Mouse (Mus musculus) heart, embryonic 12.5 days (tissue): ENCODE results near the gene Spata31d1d. TPM values are rescaled to one million over a fixed set of nuclear protein-coding genes. Genes with fewer than 3 reads are reported as not detected.
"Not testable (repeated sequence)": the region's sequence is repeated elsewhere in the genome, so short reads cannot be mapped to it uniquely, and the experiment has no call there.

Experiments used
- ATAC-seq: fragments of 200-750 bp; cut with Nextera tagmentation; 2 replicates; pipeline ENCODE4 v1.8.0; 2017; ENCODE audit warnings: moderate TSS enrichment, moderate library complexity; ENCODE audit not compliant: insufficient number of reproducible peaks, low FRiP score
- H3K27ac ChIP-seq: fragments of 300-500 bp; sonication (generic); 2 replicates; pipeline ENCODE4 v1.5.1; 2016; ENCODE audit warnings: mild to moderate bottlenecking, moderate library complexity; ENCODE audit not compliant: poor library complexity, severe bottlenecking
- H3K27me3 ChIP-seq: fragments of 300-500 bp; sonication (generic); replicated peaks from 2 replicates; pipeline ENCODE4 v1.6.1; 2016; ENCODE audit warnings: mild to moderate bottlenecking, moderate library complexity
- H3K36me3 ChIP-seq: fragments of 300-500 bp; sonication (generic); 2 replicates; pipeline ENCODE4 v1.6.1; 2016; ENCODE audit warnings: mild to moderate bottlenecking, moderate library complexity
- H3K4me1 ChIP-seq: fragments of 300-500 bp; sonication (generic); replicated peaks from 2 replicates; pipeline ENCODE4 v1.6.1; 2016; ENCODE audit warnings: mild to moderate bottlenecking
- H3K4me2 ChIP-seq: fragments of 300-500 bp; sonication (generic); 2 replicates; pipeline ENCODE4 v1.6.1; 2016; ENCODE audit warnings: mild to moderate bottlenecking, moderate library complexity
- H3K4me3 ChIP-seq: fragments of 300-500 bp; sonication (generic); 2 replicates; pipeline ENCODE4 v1.5.1; 2016; ENCODE audit warnings: mild to moderate bottlenecking
- H3K9ac ChIP-seq: fragments of 300-500 bp; sonication (generic); 2 replicates; pipeline ENCODE4 v1.6.1; 2016; ENCODE audit warnings: mild to moderate bottlenecking, moderate library complexity
- H3K9me3 ChIP-seq: fragments of 300-500 bp; sonication (generic); replicated peaks from 2 replicates; pipeline ENCODE4 v1.6.1; 2016; ENCODE audit warnings: mild to moderate bottlenecking, moderate library complexity
- WGBS: fragments of 180-500 bp; shearing (Covaris S2); methylation state at CpG from one replicate; pipeline ENCODE4 v1.1.7; 2016; 5-methylcytosine and 5-hydroxymethylcytosine counted together
- polyA plus RNA-seq: library from polyadenylated mRNA; unstranded; fragments of >200 nt; fragmentation: Nextera tagmentation; extraction: Ambion mirVana; gene quantifications from 2 replicates; pipeline ENCODE4 v1.2.1, GENCODE M21; 2016

The Spata31d1d gene
- not detected in 2 replicates for polyA plus RNA-seq

GRCm38 (mm10) chr13:59731652-59732051, at the start of gene Spata31d1d:
Gene Spata31d1d (minus strand): TSS chr13:59731752.
- Histone ChIP-seq H3K27ac (no peak within 1 kb of the TSS), H3K4me3 (no peak within 1 kb of the TSS), H3K36me3 (no peaks in the 10 kb centered on the region), H3K9ac (no peak within 1 kb of the TSS), H3K4me2 (no peak within 1 kb of the TSS), H3K4me1 (peaks cover 3% of the 10 kb centered on the region; the same call in 1 of the 2 replicates), H3K9me3 (no peaks in the 10 kb centered on the region), H3K27me3 (no peaks in the 10 kb centered on the region)
- no peak for ATAC-seq
- WGBS, result 39% methylated on average over 7 of the region's 7 CpGs

GRCm38 (mm10) chr13:59779744-59780264, 48.3 kb upstream of the Spata31d1d start:
- H3K27me3 ChIP-seq, H3K4me2 ChIP-seq, H3K27ac ChIP-seq, H3K9me3 ChIP-seq, H3K9ac ChIP-seq, H3K4me1 ChIP-seq, H3K4me3 ChIP-seq, ATAC-seq: not testable (repeated sequence)
- WGBS, result 97% methylated on average over 1 of the region's 1 CpGs
- H3K36me3 ChIP-seq, result peaks cover 94% of the 10 kb centered on the region

GRCm38 (mm10) chr13:59779213-59779612, 47.7 kb upstream of the Spata31d1d start:
- WGBS, result 92% methylated on average over 4 of the region's 4 CpGs
- H3K4me2 ChIP-seq, result no peak overlapping the region

GRCm38 (mm10) chr13:59775168-59775567, 43.6 kb upstream of the Spata31d1d start:
- no peak overlapping the region for H3K27ac ChIP-seq
- WGBS, result 65% methylated on average over 3 of the region's 3 CpGs
- no peak for ATAC-seq
- H3K4me3 ChIP-seq, result no peak overlapping the region
- H3K36me3 ChIP-seq, result peaks cover 67% of the 10 kb centered on the region
- no peaks in the 10 kb centered on the region for H3K27me3 ChIP-seq
- H3K4me1 ChIP-seq, result peaks cover 15% of the 10 kb centered on the region
- no peak overlapping the region for H3K4me2 ChIP-seq
- H3K9me3 ChIP-seq, result no peaks in the 10 kb centered on the region
- H3K9ac ChIP-seq, result no peak overlapping the region

More at GRCm38 (mm10) chr13:59779213-59779612, 47.7 kb upstream of the Spata31d1d start:
- Histone ChIP-seq H3K27ac (no peak overlapping the region), H3K9me3 (no peaks in the 10 kb centered on the region), H3K36me3 (peaks cover 89% of the 10 kb centered on the region), H3K4me1 (no peaks in the 10 kb centered on the region; the same call in 1 of the 2 replicates), H3K9ac (no peak overlapping the region), H3K27me3 (no peaks in the 10 kb centered on the region), H3K4me3 (no peak overlapping the region)
- ATAC-seq, result no peak

GRCm38 (mm10) chr13:59771257-59771656, 39.7 kb upstream of the Spata31d1d start:
- Histone ChIP-seq H3K4me3 (peak overlapping the region; percentile 91; the same call in 1 of the 2 replicates), H3K9ac (no peak overlapping the region), H3K9me3 (no peaks in the 10 kb centered on the region), H3K4me1 (peaks cover 38% of the 10 kb centered on the region), H3K4me2 (peak overlapping the region; percentile 67), H3K27ac (peak overlapping the region; percentile 99), H3K36me3 (peaks cover 29% of the 10 kb centered on the region), H3K27me3 (no peaks in the 10 kb centered on the region)
- 20% methylated on average over 9 of the region's 9 CpGs for WGBS
- ATAC-seq, result peak; percentile 41

GRCm38 (mm10) chr13:59770847-59771246, 39.3 kb upstream of the Spata31d1d start:
- Histone ChIP-seq H3K9me3 (no peaks in the 10 kb centered on the region), H3K27ac (peak overlapping the region; percentile 99), H3K4me1 (peaks cover 43% of the 10 kb centered on the region), H3K4me3 (peak overlapping the region; percentile 91), H3K27me3 (no peaks in the 10 kb centered on the region), H3K36me3 (peaks cover 25% of the 10 kb centered on the region), H3K4me2 (peak overlapping the region; percentile 67), H3K9ac (peak overlapping the region; percentile 43; the same call in 1 of the 2 replicates)
- ATAC-seq, result no peak
- 29% methylated on average over 9 of the region's 9 CpGs for WGBS

GRCm38 (mm10) chr13:59770164-59770562, 38.6 kb upstream of the Spata31d1d start:
- peaks cover 22% of the 10 kb centered on the region for H3K36me3 ChIP-seq
- peak overlapping the region; percentile 67 for H3K4me2 ChIP-seq
- H3K9ac ChIP-seq, result peak overlapping the region; percentile 72
- no peaks in the 10 kb centered on the region for H3K9me3 ChIP-seq
- H3K4me1 ChIP-seq, result peaks cover 47% of the 10 kb centered on the region
- WGBS, result under 1% methylated on average over 28 of the region's 28 CpGs
- H3K27me3 ChIP-seq, result no peaks in the 10 kb centered on the region
- peak overlapping the region; percentile 91 for H3K4me3 ChIP-seq
- peak overlapping the region; percentile 99 for H3K27ac ChIP-seq
- peak; percentile 90 for ATAC-seq

GRCm38 (mm10) chr13:59769296-59770163, 38.0 kb upstream of the Spata31d1d start, which contains the start of gene Isca1:
Gene Isca1 (minus strand): TSS chr13:59769810.
- Histone ChIP-seq H3K27me3 (no peaks in the 10 kb centered on the region), H3K4me3 (peak within 1 kb of the TSS; percentile 91), H3K9ac (peak within 1 kb of the TSS; percentile 96), H3K27ac (peak within 1 kb of the TSS; percentile 99), H3K9me3 (no peaks in the 10 kb centered on the region), H3K4me2 (peak within 1 kb of the TSS; percentile 81), H3K36me3 (peaks cover 17% of the 10 kb centered on the region), H3K4me1 (peaks cover 47% of the 10 kb centered on the region)
- peak; percentile 96 for ATAC-seq
- WGBS, result under 1% methylated on average over 91 of the region's 91 CpGs

GRCm38 (mm10) chr13:59768531-59768930, 37.0 kb upstream of the Spata31d1d start:
- Histone ChIP-seq H3K4me2 (peak overlapping the region; percentile 81), H3K9me3 (no peaks in the 10 kb centered on the region), H3K4me3 (peak overlapping the region; percentile 91), H3K27ac (peak overlapping the region; percentile 99), H3K4me1 (peaks cover 50% of the 10 kb centered on the region), H3K27me3 (no peaks in the 10 kb centered on the region), H3K36me3 (peaks cover 13% of the 10 kb centered on the region), H3K9ac (peak overlapping the region; percentile 96)
- WGBS, result 18% methylated on average over 13 of the region's 13 CpGs
- ATAC-seq, result no peak

- Histone ChIP-seq H3K36me3 (peaks cover 10% of the 10 kb centered on the region), H3K9me3 (no peaks in the 10 kb centered on the region), H3K27ac (peak overlapping the region; percentile 42), H3K4me1 (peaks cover 53% of the 10 kb centered on the region), H3K27me3 (no peaks in the 10 kb centered on the region), H3K4me3 (peak overlapping the region; percentile 91), H3K4me2 (peak overlapping the region; percentile 81), H3K9ac (peak overlapping the region; percentile 54)
- 60% methylated on average over 11 of the region's 11 CpGs for WGBS
- ATAC-seq, result no peak
Measured at GRCm38 (mm10) chr13:59766786-59767515, 35.4 kb upstream of the Spata31d1d start.

- Histone ChIP-seq H3K9me3 (no peaks in the 10 kb centered on the region), H3K4me3 (no peak overlapping the region), H3K4me2 (no peak overlapping the region), H3K4me1 (peaks cover 49% of the 10 kb centered on the region), H3K27me3 (no peaks in the 10 kb centered on the region), H3K27ac (no peak overlapping the region), H3K9ac (no peak overlapping the region), H3K36me3 (peaks cover 52% of the 10 kb centered on the region)
- WGBS, result 82% methylated on average over 7 of the region's 7 CpGs
- ATAC-seq, result no peak
Measured at GRCm38 (mm10) chr13:59762791-59763190, 31.2 kb upstream of the Spata31d1d start.
